ENCODE assay signal across 15 mouse cellular contexts in genomic region chr9:16437805-16438204, GRCm38 (mm10).
A peak's percentile ranks its signal among the peaks of the same experiment; 100 is the strongest.
DNase-seq lines count a peak whose midpoint lies in the region; ATAC-seq and TF ChIP-seq lines count a peak whose summit lies in the region.
"Had no signal": no experiment of that assay in that cellular context is flagged by ENCODE, and none has a peak within 500 bp of the region (broad histone marks: within the 10 kb centered on the region; RNA-seq: fewer than 3 reads in every experiment).

No protein-coding gene starts in this region.

- peak; percentile 67 for ATAC-seq in embryonic facial prominence, embryonic 11.5 days (replicated peaks; ENCODE audit: insufficient number of reproducible peaks, low FRiP score, low TSS enrichment, low read depth)
- ATAC-seq in hindbrain, embryonic 13.5 days (ENCODE audit: low FRiP score): peak; percentile 58
- no peak for ATAC-seq in heart, embryonic 11.5 days (replicated peaks; ENCODE audit: insufficient number of reproducible peaks, low FRiP score, low TSS enrichment)
- ATAC-seq: intestine, embryonic 15.5 days had no signal

- no peak for TF ChIP-seq POLR2A in brain, embryonic 14.5 days (IDR thresholded peaks at IDR 0.05; ENCODE audit: borderline replicate concordance, extremely low read depth, insufficient read depth, insufficient read length, poor library complexity, severe bottlenecking)

- no peak overlapping the region for H3K9ac ChIP-seq in embryonic facial prominence, embryonic 11.5 days (replicated peaks; ENCODE audit: low read length)
- H3K9ac ChIP-seq in hindbrain, embryonic 13.5 days: no peak overlapping the region
- H3K9ac ChIP-seq in heart, embryonic 11.5 days (ENCODE audit: low read depth, low read length): no peak overlapping the region
- H3K9ac ChIP-seq: intestine, embryonic 15.5 days had no signal

- H3K27me3 ChIP-seq in embryonic facial prominence, embryonic 11.5 days (ENCODE audit: control insufficient read depth, insufficient read depth, low read length): no peaks in the 10 kb centered on the region
- no peaks in the 10 kb centered on the region for H3K27me3 ChIP-seq in hindbrain, embryonic 13.5 days
- H3K27me3 ChIP-seq in heart, embryonic 11.5 days (ENCODE audit: control insufficient read depth, insufficient read depth, low read length): no peaks in the 10 kb centered on the region
- H3K27me3 ChIP-seq in heart, embryonic 10.5 days (ENCODE audit: insufficient read depth, poor library complexity, severe bottlenecking): no peaks in the 10 kb centered on the region
- H3K27me3 ChIP-seq: intestine, embryonic 15.5 days had no signal

- peak; percentile 91 for DNase-seq in brain, embryonic 14.5 days (ENCODE audit: low read depth)
- no peak for DNase-seq in embryonic facial prominence, embryonic 11.5 days (ENCODE audit: low spot score)
- peak; percentile 30 for DNase-seq in neural tube, embryonic 10.5 days (ENCODE audit: extremely low spot score, low spot score)
- DNase-seq in testis, postnatal 10 days (ENCODE audit: low spot score): no peak
- no peak for DNase-seq in heart, embryonic 10.5 days (ENCODE audit: low spot score)
- no peak for DNase-seq in gastrocnemius, postnatal 14 days
- DNase-seq: adrenal gland, postnatal 25 days; cerebellum, adult 11-12 months; gastrocnemius, adult 2 months; lung, adult 18-20 months; thymus, adult 2 months had no signal

- H3K36me3 ChIP-seq in embryonic facial prominence, embryonic 11.5 days (replicated peaks; ENCODE audit: control insufficient read depth, insufficient read depth, low read depth, low read length): no peaks in the 10 kb centered on the region
- H3K36me3 ChIP-seq in hindbrain, embryonic 13.5 days: no peaks in the 10 kb centered on the region
- no peaks in the 10 kb centered on the region for H3K36me3 ChIP-seq in heart, embryonic 11.5 days (ENCODE audit: control insufficient read depth, insufficient read depth, low read length)
- H3K36me3 ChIP-seq in heart, embryonic 10.5 days: no peaks in the 10 kb centered on the region
- H3K36me3 ChIP-seq: intestine, embryonic 15.5 days; limb, embryonic 10.5 days had no signal

- H3K4me2 ChIP-seq in embryonic facial prominence, embryonic 11.5 days (ENCODE audit: low read depth, low read length): no peak overlapping the region
- H3K4me2 ChIP-seq in hindbrain, embryonic 13.5 days: no peak overlapping the region
- H3K4me2 ChIP-seq in heart, embryonic 11.5 days: no peak overlapping the region
- H3K4me2 ChIP-seq: intestine, embryonic 15.5 days had no signal

- H3K4me1 ChIP-seq in embryonic facial prominence, embryonic 11.5 days (ENCODE audit: control insufficient read depth, insufficient read depth, low read length): no peaks in the 10 kb centered on the region
- H3K4me1 ChIP-seq in hindbrain, embryonic 13.5 days (replicated peaks): peaks cover 62% of the 10 kb centered on the region
- no peaks in the 10 kb centered on the region for H3K4me1 ChIP-seq in heart, embryonic 11.5 days (ENCODE audit: control insufficient read depth, insufficient read depth, low read length)
- H3K4me1 ChIP-seq in heart, embryonic 10.5 days: peaks cover 11% of the 10 kb centered on the region; the same call in 1 of the 2 replicates
- H3K4me1 ChIP-seq: intestine, embryonic 15.5 days; limb, embryonic 10.5 days had no signal

- intact Hi-C loops in gastrocnemius, postnatal 14 days (cut with DNase I; ENCODE audit: low total_unique reads): no loop called here

- no peak overlapping the region for H3K27ac ChIP-seq in embryonic facial prominence, embryonic 11.5 days (replicated peaks; ENCODE audit: low read depth, low read length)
- peak overlapping the region; percentile 74 for H3K27ac ChIP-seq in hindbrain, embryonic 13.5 days
- H3K27ac ChIP-seq in heart, embryonic 11.5 days (ENCODE audit: low read depth, low read length): no peak overlapping the region
- H3K27ac ChIP-seq in heart, embryonic 10.5 days: no peak overlapping the region
- H3K27ac ChIP-seq: gastrocnemius, adult 2 months; intestine, embryonic 15.5 days; limb, embryonic 10.5 days had no signal

- no peak overlapping the region for H3K4me3 ChIP-seq in embryonic facial prominence, embryonic 11.5 days (ENCODE audit: low read depth, low read length)
- H3K4me3 ChIP-seq in hindbrain, embryonic 13.5 days: no peak overlapping the region
- no peak overlapping the region for H3K4me3 ChIP-seq in heart, embryonic 11.5 days (ENCODE audit: low read depth, low read length)
- H3K4me3 ChIP-seq in heart, embryonic 10.5 days: no peak overlapping the region
- H3K4me3 ChIP-seq: gastrocnemius, adult 2 months; intestine, embryonic 15.5 days; limb, embryonic 10.5 days had no signal

- TF ChIP-seq CTCF in brain, embryonic 14.5 days (IDR thresholded peaks at IDR 0.05; ENCODE audit: borderline replicate concordance, extremely low read depth, insufficient read depth, insufficient read length): no peak

- 6% methylated on average over 5 of the region's 5 CpGs for WGBS in embryonic facial prominence, embryonic 11.5 days
- 4% methylated on average over 5 of the region's 5 CpGs for WGBS in hindbrain, embryonic 13.5 days
- WGBS in heart, embryonic 11.5 days (ENCODE audit: insufficient replicate concordance): 47% methylated on average over 5 of the region's 5 CpGs
- 42% methylated on average over 5 of the region's 5 CpGs for WGBS in heart, embryonic 10.5 days

- H3K9me3 ChIP-seq in embryonic facial prominence, embryonic 11.5 days (replicated peaks; ENCODE audit: control insufficient read depth, low read length): no peaks in the 10 kb centered on the region
- no peaks in the 10 kb centered on the region for H3K9me3 ChIP-seq in hindbrain, embryonic 13.5 days
- no peaks in the 10 kb centered on the region for H3K9me3 ChIP-seq in heart, embryonic 11.5 days (replicated peaks; ENCODE audit: control insufficient read depth, low read length)
- no peaks in the 10 kb centered on the region for H3K9me3 ChIP-seq in heart, embryonic 10.5 days
- H3K9me3 ChIP-seq: intestine, embryonic 15.5 days; limb, embryonic 10.5 days had no signal

Comparison
In these comparisons a context has a peak if more than half of its experiments do, and no peak if none do; other contexts are left out.
1. DNase-seq: peak in brain, embryonic 14.5 days (single experiment) and neural tube, embryonic 10.5 days (single experiment); none in embryonic facial prominence, embryonic 11.5 days (single experiment), testis, postnatal 10 days (single experiment), heart, embryonic 10.5 days (single experiment) and gastrocnemius, postnatal 14 days (single experiment).